Mouse (Mus musculus) left cerebral cortex, adult 2 months (tissue): ENCODE measurements around the gene Pofut2. TPM values are rescaled to one million over a fixed set of nuclear protein-coding genes. Genes with fewer than 3 reads are reported as not detected.

ENCODE experiments used
- DNase-seq, 2 experiments: peaks; one replicate each; pipeline ENCODE4 v3.0.0; 2021 to 2022; ENCODE audit warnings: low spot score in 2 of 2, mixed read lengths in 1 of 2; ENCODE audit errors: extremely low spot score in 1 of 2
- H3K27ac ChIP-seq: fragments of 200-600 bp; 2 replicates; pipeline ENCODE4 v1.8.1; 2022
- H3K4me3 ChIP-seq: fragments of 200-600 bp; 2 replicates; pipeline ENCODE4 v1.8.1; 2022
- CTCF ChIP-seq: fragments of 200-600 bp; IDR thresholded peaks from 2 replicates; pipeline ENCODE4 v1.8.1; 2022; ENCODE audit warnings: antibody characterized with exemption, mild to moderate bottlenecking, moderate library complexity
- intact Hi-C: fragments of 180-260 bp; cut with DNase I; formaldehyde crosslinking; loops from one replicate; pipeline ENCODE4 v1.15.1; 2025
- total RNA-seq, 2 experiments: library from RNA; stranded (reverse); gene quantifications; 2 replicates each; pipeline ENCODE4 v1.2.3; 2021

Gene Pofut2
- total RNA-seq, 2 experiments from 2014 or later = 37.6 to 38.2 TPM

- no peak for TF ChIP-seq CTCF
- intact Hi-C loops = no loop called here
- H3K4me3 ChIP-seq = no peak overlapping the region
- DNase-seq = no peak
- H3K27ac ChIP-seq = no peak overlapping the region
These were observed 39.5 kb upstream of the Pofut2 start for GRCm38 (mm10) chr10:77219411-77220025.

DNA sequence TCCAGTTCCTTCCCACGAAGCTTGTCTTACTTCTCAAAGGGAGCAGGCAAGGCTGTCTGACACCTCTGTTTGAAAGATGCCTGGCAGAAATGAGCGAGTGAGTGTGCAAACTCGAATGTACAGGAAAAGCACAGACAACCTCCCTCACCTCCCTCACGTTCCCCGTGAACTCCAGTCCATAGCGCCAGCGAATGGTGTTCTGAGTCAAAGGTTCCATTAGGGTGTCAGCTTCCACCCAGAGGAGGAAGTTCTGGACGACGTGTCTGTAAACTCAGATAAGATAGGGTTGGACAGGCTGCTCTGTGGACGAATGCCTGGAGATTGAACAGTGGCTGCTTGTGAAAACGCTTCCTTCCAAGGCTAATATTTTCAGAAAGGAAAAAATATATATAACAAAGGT is 37.9 kb upstream of the Pofut2 start:
- DNase-seq = no peak
- H3K4me3 ChIP-seq = no peak overlapping the region

GRCm38 (mm10) chr10:77222963-77223552 is 36.0 kb upstream of the Pofut2 start:
- no peak for DNase-seq
- Histone ChIP-seq H3K4me3 (no peak overlapping the region), H3K27ac (no peak overlapping the region)
- intact Hi-C loops = no loop called here
- no peak for TF ChIP-seq CTCF

More for the DNA sequence above, 37.9 kb upstream of the Pofut2 start:
- no peak overlapping the region for H3K27ac ChIP-seq
- TF ChIP-seq CTCF = no peak
- intact Hi-C loops = no loop called here

GRCm38 (mm10) chr10:77224390-77224789 is 34.6 kb upstream of the Pofut2 start:
- H3K27ac ChIP-seq = no peak overlapping the region
- H3K4me3 ChIP-seq = no peak overlapping the region
- DNase-seq = no peak
- no peak for TF ChIP-seq CTCF
- intact Hi-C loops = no loop called here

DNA sequence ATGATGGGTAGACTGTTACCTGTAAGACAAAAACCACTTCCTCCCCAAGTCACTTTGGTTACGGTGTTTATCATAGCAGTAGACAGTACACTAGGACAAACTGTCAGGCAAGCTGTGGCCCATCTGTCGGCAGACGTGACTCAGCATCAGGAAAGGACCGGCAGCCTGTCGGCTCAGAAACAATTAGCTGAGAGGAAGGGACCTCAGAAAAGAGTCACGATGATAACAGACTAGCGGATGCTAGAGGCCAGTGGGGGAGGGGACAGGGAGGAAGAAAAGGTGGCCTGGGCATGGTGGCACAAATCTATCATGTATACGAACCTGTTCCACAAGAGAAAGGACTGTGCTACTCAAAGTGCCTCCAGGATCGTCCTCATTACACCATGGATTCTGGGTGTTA is 33.6 kb upstream of the Pofut2 start:
- intact Hi-C loops = no loop called here
- no peak for DNase-seq

GRCm38 (mm10) chr10:77225995-77226688 is 32.9 kb upstream of the Pofut2 start:
- Histone ChIP-seq H3K27ac (no peak overlapping the region), H3K4me3 (no peak overlapping the region)
- intact Hi-C loops = no loop called here
- TF ChIP-seq CTCF = no peak
- DNase-seq = no peak

More for the DNA sequence above, 33.6 kb upstream of the Pofut2 start:
- Histone ChIP-seq H3K4me3 (no peak overlapping the region), H3K27ac (no peak overlapping the region)
- TF ChIP-seq CTCF = no peak

DNA sequence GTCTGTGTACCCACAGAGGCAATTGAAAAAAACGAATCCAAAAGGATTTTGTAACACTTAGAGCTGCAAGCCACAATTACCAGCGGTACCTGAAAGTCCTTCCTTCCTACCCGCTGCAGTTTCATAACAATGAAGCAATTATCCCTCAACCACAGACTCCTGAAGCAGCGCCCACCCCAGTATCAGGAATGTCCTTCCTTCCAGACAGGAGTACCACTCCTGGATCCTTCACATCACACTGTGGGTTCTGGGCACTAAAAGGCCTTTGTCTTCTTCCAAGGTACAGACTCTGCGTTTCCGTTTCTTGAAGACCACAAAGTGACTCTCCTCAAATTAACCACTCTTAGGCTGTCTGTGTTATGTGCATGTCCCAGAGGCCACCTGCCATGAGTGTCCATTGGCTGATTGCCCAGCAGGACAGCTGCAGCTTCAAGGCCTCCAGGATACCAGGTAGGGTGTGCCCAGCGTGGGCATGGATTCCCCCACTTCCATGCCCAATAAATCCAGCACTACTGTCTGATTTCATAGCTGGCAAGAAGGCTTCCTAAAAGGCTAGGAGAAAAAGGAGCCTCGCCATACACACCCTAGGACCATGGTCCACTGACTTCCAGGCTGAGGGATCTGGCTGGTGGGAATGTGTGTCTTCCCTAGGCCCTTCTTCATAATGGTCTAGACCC is 32.2 kb upstream of the Pofut2 start:
- H3K4me3 ChIP-seq = no peak overlapping the region
- intact Hi-C loops = no loop called here
- H3K27ac ChIP-seq = no peak overlapping the region
- no peak for TF ChIP-seq CTCF
- no peak for DNase-seq

DNA sequence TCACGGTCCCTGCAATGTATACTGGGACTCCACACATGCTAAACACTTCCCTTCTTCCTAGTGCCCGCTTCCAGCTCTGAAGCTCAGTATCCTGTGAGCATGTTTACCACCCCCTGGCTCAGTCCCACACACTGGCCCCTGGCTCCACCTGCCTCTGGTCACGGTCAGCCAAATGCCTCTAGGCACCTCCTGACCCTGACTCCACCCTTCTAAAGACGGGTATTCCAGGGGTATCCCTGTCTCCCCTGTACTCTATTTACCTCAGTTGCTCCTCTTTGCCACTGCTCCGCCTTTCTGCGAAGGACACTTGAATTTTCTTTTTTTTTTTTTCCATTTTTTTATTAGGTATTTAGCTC is 31.7 kb upstream of the Pofut2 start:
- H3K27ac ChIP-seq = no peak overlapping the region
- H3K4me3 ChIP-seq = no peak overlapping the region
- intact Hi-C loops = no loop called here
- no peak for TF ChIP-seq CTCF
- no peak for DNase-seq

GRCm38 (mm10) chr10:77229609-77230595 is 29.1 kb upstream of the Pofut2 start:
- intact Hi-C loops = no loop called here
- no peak for TF ChIP-seq CTCF

DNA sequence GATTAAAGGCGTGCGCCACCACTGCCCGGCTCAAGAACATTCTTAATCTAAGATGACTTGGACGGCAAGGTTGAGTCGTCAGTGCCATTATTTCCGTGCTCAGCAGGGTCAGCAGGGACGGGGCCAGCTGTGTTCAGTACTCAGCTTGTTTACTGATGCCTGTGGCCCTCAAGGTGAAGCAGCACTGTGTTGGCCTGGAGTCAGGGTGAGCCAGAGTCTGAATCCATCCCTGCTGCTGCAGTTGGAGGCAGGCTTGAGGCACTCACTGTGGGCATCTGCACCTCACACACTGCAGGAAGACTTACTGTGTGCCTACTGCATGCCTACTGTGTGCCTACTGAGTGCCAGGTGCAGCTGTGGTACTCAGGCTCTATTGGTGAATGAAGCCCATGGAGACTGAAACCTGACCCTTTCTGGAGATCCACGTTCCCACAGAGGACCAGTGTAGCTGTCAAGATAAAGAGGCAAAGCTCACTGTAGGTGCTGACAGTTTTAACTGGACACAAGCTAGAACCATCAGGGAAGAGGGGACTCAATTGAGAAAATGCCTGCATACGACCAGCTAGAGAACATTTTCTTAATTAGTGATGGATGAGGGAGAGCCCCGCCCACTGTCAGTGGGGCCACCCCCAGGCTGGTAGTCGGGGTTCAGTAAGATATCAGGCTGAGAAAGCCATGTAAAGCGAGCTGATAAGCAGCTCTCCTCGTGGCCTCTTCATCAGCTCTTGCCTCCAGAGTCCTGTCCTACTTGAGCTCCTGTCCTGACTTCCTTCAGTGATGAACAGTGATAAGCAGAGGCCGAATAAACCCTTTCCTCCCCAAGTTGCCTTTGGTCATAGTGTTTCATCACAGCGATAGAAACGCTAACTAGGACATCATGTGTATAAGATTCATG is 26.9 kb upstream of the Pofut2 start:
- TF ChIP-seq CTCF = no peak
- DNase-seq = no peak
- no peak overlapping the region for H3K4me3 ChIP-seq
- intact Hi-C loops = no loop called here
- no peak overlapping the region for H3K27ac ChIP-seq

More at GRCm38 (mm10) chr10:77229609-77230595, 29.1 kb upstream of the Pofut2 start:
- DNase-seq = no peak
- H3K27ac ChIP-seq = no peak overlapping the region
- no peak overlapping the region for H3K4me3 ChIP-seq
